Mouse (Mus musculus) E14TG2a.4 (cell line): Measurements from ENCODE around the gene Gm10197.

Experiments used
- H3K27me3 ChIP-seq: 2 replicates; pipeline ENCODE4 v1.6.1; 2014; ENCODE audit warnings: low read length, control low read depth; ENCODE audit not compliant: insufficient read depth
- H3K36me3 ChIP-seq: 2 replicates; pipeline ENCODE4 v1.6.1; 2014; ENCODE audit warnings: low read length, control low read depth; ENCODE audit not compliant: insufficient read depth
- H3K4me1 ChIP-seq: replicated peaks from 2 replicates; pipeline ENCODE4 v1.6.1; 2014; ENCODE audit warnings: low read depth, low read length, control low read depth
- H3K4me3 ChIP-seq: replicated peaks from 2 replicates; pipeline ENCODE4 v1.5.1; 2014; ENCODE audit warnings: mild to moderate bottlenecking, low read length
- H3K9me3 ChIP-seq: 2 replicates; pipeline ENCODE4 v1.6.1; 2014; ENCODE audit warnings: low read length, control low read depth
- CTCF ChIP-seq: conservative IDR thresholded peaks from 2 replicates; pipeline ENCODE4 v1.5.1; 2014; ENCODE audit warnings: low read length
- NANOG ChIP-seq: IDR thresholded peaks from 2 replicates; pipeline ENCODE4 v1.6.1; 2014; ENCODE audit warnings: borderline replicate concordance, low read length, mixed read lengths
- POU5F1 ChIP-seq: IDR thresholded peaks from 2 replicates; pipeline ENCODE4 v1.6.1; 2014; ENCODE audit warnings: low read length, borderline replicate concordance

Gm10197 gene

GRCm38 (mm10) chr19:53373570-53373969 is 2.0 kb upstream of the Gm10197 start:
- H3K27me3 ChIP-seq = no peaks in the 10 kb centered on the region
- H3K36me3 ChIP-seq = peaks cover 71% of the 10 kb centered on the region
- TF ChIP-seq NANOG = no peak

GRCm38 (mm10) chr19:53370233-53370632 is 1.3 kb downstream of the Gm10197 start:
- H3K27me3 ChIP-seq = no peaks in the 10 kb centered on the region
- H3K4me3 ChIP-seq = no peak overlapping the region; the same call in 1 of the 2 replicates
- H3K4me1 ChIP-seq = peaks cover 57% of the 10 kb centered on the region
- H3K36me3 ChIP-seq = peaks cover 40% of the 10 kb centered on the region
- H3K9me3 ChIP-seq = no peaks in the 10 kb centered on the region
- TF ChIP-seq CTCF (no peak), POU5F1 (no peak), NANOG (no peak)

More at GRCm38 (mm10) chr19:53373570-53373969, 2.0 kb upstream of the Gm10197 start:
- H3K4me3 ChIP-seq = no peak overlapping the region
- H3K4me1 ChIP-seq = peaks cover 51% of the 10 kb centered on the region
- no peaks in the 10 kb centered on the region for H3K9me3 ChIP-seq

GRCm38 (mm10) chr19:53369469-53370043 is 2.0 kb downstream of the Gm10197 start:
- H3K9me3 ChIP-seq = no peaks in the 10 kb centered on the region
- no peaks in the 10 kb centered on the region for H3K27me3 ChIP-seq
- no peak for TF ChIP-seq NANOG
- peak; percentile 73 for TF ChIP-seq CTCF
- no peak for TF ChIP-seq POU5F1
- peaks cover 57% of the 10 kb centered on the region for H3K4me1 ChIP-seq
- peaks cover 34% of the 10 kb centered on the region for H3K36me3 ChIP-seq
- peak overlapping the region; percentile 52 for H3K4me3 ChIP-seq

GRCm38 (mm10) chr19:53366881-53367280 is 4.7 kb downstream of the Gm10197 start:
- H3K9me3 ChIP-seq = no peaks in the 10 kb centered on the region
- TF ChIP-seq NANOG (no peak), CTCF (no peak), POU5F1 (no peak)
- no peaks in the 10 kb centered on the region for H3K27me3 ChIP-seq
- H3K36me3 ChIP-seq = peaks cover 9% of the 10 kb centered on the region
- no peak overlapping the region for H3K4me3 ChIP-seq
- H3K4me1 ChIP-seq = peaks cover 42% of the 10 kb centered on the region

GRCm38 (mm10) chr19:53366057-53366775 is 5.3 kb downstream of the Gm10197 start:
- Histone ChIP-seq H3K27me3 (no peaks in the 10 kb centered on the region), H3K9me3 (no peaks in the 10 kb centered on the region), H3K4me1 (peaks cover 35% of the 10 kb centered on the region), H3K4me3 (no peak overlapping the region), H3K36me3 (peaks cover 2% of the 10 kb centered on the region)
- no peak for TF ChIP-seq CTCF

GRCm38 (mm10) chr19:53364963-53365362 is 6.6 kb downstream of the Gm10197 start:
- peaks cover 26% of the 10 kb centered on the region for H3K4me1 ChIP-seq
- H3K4me3 ChIP-seq = no peak overlapping the region
- H3K36me3 ChIP-seq = no peaks in the 10 kb centered on the region
- H3K27me3 ChIP-seq = no peaks in the 10 kb centered on the region
- TF ChIP-seq CTCF = no peak
- TF ChIP-seq NANOG = no peak
- TF ChIP-seq POU5F1 = no peak
- no peaks in the 10 kb centered on the region for H3K9me3 ChIP-seq

GRCm38 (mm10) chr19:53364551-53364950 is 7.0 kb downstream of the Gm10197 start:
- no peaks in the 10 kb centered on the region for H3K27me3 ChIP-seq
- no peak for TF ChIP-seq NANOG
- no peak for TF ChIP-seq CTCF
- no peak for TF ChIP-seq POU5F1
- H3K36me3 ChIP-seq = no peaks in the 10 kb centered on the region

GRCm38 (mm10) chr19:53362967-53363366 is 8.6 kb downstream of the Gm10197 start:
- H3K9me3 ChIP-seq = no peaks in the 10 kb centered on the region
- no peaks in the 10 kb centered on the region for H3K36me3 ChIP-seq
- H3K4me1 ChIP-seq = peaks cover 15% of the 10 kb centered on the region
- H3K4me3 ChIP-seq = no peak overlapping the region
- TF ChIP-seq CTCF (peak; percentile 84), POU5F1 (no peak), NANOG (no peak)
- H3K27me3 ChIP-seq = no peaks in the 10 kb centered on the region

More at GRCm38 (mm10) chr19:53364551-53364950, 7.0 kb downstream of the Gm10197 start:
- peaks cover 26% of the 10 kb centered on the region for H3K4me1 ChIP-seq
- H3K4me3 ChIP-seq = no peak overlapping the region
- no peaks in the 10 kb centered on the region for H3K9me3 ChIP-seq
